Mouse (Mus musculus) testis, adult 2 months (tissue): ENCODE measurements around the gene Me3. TPM values are rescaled to one million over a fixed set of nuclear protein-coding genes. Genes with fewer than 3 reads are reported as not detected.
A peak's percentile ranks its signal among the peaks of the same experiment; 100 is the strongest.

Experiments
- H3K27ac ChIP-seq: fragments of 200-500 bp; 2 replicates; pipeline ENCODE4 v1.5.1; 2012; ENCODE audit warnings: low read depth, low read length; ENCODE audit not compliant: control insufficient read depth, insufficient read depth
- H3K27me3 ChIP-seq: fragments of 200-500 bp; 2 replicates; pipeline ENCODE4 v1.6.1; 2012; ENCODE audit warnings: mild to moderate bottlenecking, low read length, moderate library complexity; ENCODE audit not compliant: control insufficient read depth, insufficient read depth
- H3K36me3 ChIP-seq: fragments of 200-500 bp; 2 replicates; pipeline ENCODE4 v1.6.1; 2012; ENCODE audit warnings: mild to moderate bottlenecking, low read length; ENCODE audit not compliant: control insufficient read depth, insufficient read depth
- H3K4me1 ChIP-seq: fragments of 200-500 bp; 2 replicates; pipeline ENCODE4 v1.6.1; 2012; ENCODE audit warnings: low read length; ENCODE audit not compliant: control insufficient read depth, insufficient read depth
- H3K4me3 ChIP-seq: fragments of 200-500 bp; 2 replicates; pipeline ENCODE4 v1.5.1; 2012; ENCODE audit warnings: low read depth, mild to moderate bottlenecking, low read length, moderate library complexity, mixed read lengths; ENCODE audit not compliant: control insufficient read depth
- CTCF ChIP-seq: fragments of 200-500 bp; IDR thresholded peaks from 2 replicates; pipeline ENCODE4 v1.5.1; 2012; ENCODE audit warnings: low read depth, mild to moderate bottlenecking, inconsistent platforms, low read length, moderate library complexity; ENCODE audit not compliant: control insufficient read depth, insufficient read depth, insufficient replicate concordance
- POLR2A ChIP-seq: fragments of 200-500 bp; IDR thresholded peaks from 2 replicates; pipeline ENCODE4 v1.6.1; 2012; ENCODE audit warnings: low read depth, mild to moderate bottlenecking, inconsistent platforms, low read length, moderate library complexity; ENCODE audit not compliant: control insufficient read depth
- polyA plus RNA-seq: library from polyadenylated mRNA; depleted of rRNA; stranded (reverse); fragments of >200 nt; gene quantifications from 2 replicates; pipeline ENCODE4 v1.2.3, GENCODE M21; 2012

The Me3 gene
- polyA plus RNA-seq, 1 experiment = 17.0 TPM

DNA sequence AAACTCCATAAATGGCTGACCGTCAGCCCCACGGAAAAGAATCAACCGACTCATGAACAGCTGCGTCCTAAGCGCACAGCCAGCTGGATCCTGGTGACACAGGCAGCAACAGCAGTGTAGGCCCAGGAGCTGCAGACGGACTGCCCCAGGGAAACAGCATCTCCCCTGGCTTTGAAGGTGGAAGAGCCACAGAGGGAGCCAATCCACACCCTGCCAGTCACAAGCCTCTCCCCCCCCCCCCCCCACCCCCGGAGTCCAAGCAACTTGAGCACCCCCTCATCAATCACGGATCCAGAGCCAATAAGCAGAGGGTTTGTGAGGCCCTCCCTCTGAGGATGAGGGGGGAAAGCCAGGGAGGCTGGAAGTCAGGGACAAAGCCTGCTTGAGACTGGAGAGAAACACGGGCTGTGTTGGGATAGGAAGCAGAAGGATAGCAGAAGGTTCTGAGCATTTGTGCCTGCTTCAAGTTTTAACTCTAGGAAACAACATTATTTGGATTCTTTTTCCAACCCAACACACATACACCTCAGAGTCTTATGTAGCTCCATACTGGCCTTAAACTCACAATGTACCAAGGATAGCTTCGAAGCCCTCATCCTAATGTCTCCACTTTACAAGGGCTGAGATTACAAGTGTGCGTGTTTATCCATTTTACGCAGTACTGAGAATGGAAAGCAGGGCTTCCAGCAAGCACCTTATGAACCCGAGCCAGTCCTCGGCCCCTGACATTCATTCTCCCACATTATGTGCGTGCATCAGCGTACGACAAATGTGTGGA, 224.4 kb downstream of the Me3 start:
- Histone ChIP-seq H3K27ac (no peak overlapping the region), H3K27me3 (no peaks in the 10 kb centered on the region), H3K4me1 (no peaks in the 10 kb centered on the region), H3K4me3 (no peak overlapping the region), H3K36me3 (no peaks in the 10 kb centered on the region)
- TF ChIP-seq POLR2A (no peak), CTCF (no peak)

DNA sequence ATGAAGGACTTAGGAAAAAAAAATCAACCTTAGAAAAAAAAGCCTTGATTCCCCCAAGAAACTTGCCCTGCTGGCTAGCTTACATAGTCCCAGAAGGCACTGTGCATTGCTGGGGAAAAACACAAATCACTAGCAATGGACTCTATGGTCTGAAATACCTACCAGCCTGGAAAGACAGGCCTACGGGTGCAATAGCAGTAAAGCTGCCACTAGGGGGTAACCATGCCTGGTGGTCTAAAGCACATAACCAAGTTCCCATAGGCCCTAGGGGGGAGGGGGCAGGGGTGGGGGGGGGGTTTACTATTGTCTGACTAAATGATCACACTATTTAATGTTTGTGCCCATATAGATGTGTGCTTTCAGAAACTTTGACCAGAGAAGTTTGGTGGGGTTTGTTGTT, 232.6 kb downstream of the Me3 start:
- TF ChIP-seq POLR2A = no peak
- no peak for TF ChIP-seq CTCF
- Histone ChIP-seq H3K36me3 (no peaks in the 10 kb centered on the region), H3K27ac (no peak overlapping the region), H3K4me3 (no peak overlapping the region), H3K27me3 (no peaks in the 10 kb centered on the region), H3K4me1 (no peaks in the 10 kb centered on the region)

DNA sequence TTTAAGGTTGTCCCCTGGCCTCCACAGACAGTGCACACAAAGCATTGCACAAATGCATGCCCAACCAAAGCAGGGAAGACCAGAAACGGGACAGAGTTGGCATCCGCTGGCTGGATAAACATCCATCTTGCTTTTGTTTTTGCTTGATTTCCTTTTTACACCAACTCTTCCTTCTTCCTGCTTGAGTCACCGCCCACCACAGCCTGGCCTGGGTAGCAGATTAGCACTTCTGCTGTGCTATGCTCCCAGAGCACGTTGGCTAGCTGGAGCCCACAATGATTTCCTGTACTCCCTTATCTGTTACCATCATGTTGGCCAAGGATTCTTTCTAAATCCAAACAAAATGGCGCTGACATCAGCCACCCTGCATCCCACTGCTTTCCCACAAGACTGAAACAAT, 235.0 kb downstream of the Me3 start:
- Histone ChIP-seq H3K27ac (no peak overlapping the region), H3K4me1 (no peaks in the 10 kb centered on the region), H3K4me3 (no peak overlapping the region), H3K27me3 (no peaks in the 10 kb centered on the region), H3K36me3 (no peaks in the 10 kb centered on the region)
- no peak for TF ChIP-seq POLR2A

DNA sequence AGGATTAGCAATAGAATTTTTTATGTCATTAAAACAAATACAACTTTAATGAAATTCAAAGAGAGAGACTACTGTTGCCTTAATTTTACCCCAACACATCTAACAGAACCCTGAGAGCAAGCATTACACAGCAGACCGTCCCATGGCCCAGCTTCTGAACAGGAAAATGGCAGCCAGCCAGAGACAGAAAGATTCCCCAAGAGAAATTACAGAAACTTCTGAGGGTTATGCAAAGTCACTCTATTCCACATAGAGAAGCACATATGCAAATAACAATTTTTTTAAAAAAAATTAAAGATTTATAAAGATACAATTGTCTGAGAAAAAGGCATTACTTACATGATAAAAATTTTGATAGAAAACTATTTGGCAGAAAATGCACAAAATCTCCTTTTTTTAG, 247.5 kb downstream of the Me3 start:
- Histone ChIP-seq H3K4me3 (no peak overlapping the region), H3K27ac (no peak overlapping the region), H3K27me3 (no peaks in the 10 kb centered on the region), H3K36me3 (no peaks in the 10 kb centered on the region), H3K4me1 (no peaks in the 10 kb centered on the region)
- TF ChIP-seq CTCF = no peak
- TF ChIP-seq POLR2A = no peak

DNA sequence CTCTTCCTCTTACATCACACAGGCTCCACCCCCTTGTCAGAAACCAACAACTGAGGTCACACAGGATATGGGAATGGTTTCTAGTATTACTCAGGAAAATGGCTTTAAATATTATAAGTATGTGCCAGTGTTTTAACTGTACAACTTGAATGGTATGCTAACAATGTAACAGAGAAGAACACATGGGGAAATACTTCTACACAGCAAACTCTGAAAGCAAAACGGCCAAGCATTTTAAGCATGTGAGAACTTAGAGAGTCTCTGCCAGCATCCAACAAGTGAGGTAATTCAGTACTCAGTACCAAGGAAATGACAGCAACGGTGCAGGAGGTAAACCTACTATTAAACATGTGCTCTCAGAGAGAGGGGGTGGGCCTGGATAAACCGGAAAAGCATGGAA, 252.4 kb downstream of the Me3 start:
- H3K27ac ChIP-seq = no peak overlapping the region
- H3K4me1 ChIP-seq = no peaks in the 10 kb centered on the region
- no peaks in the 10 kb centered on the region for H3K36me3 ChIP-seq
- TF ChIP-seq CTCF = no peak
- TF ChIP-seq POLR2A = no peak
- H3K4me3 ChIP-seq = no peak overlapping the region
- H3K27me3 ChIP-seq = no peaks in the 10 kb centered on the region

DNA sequence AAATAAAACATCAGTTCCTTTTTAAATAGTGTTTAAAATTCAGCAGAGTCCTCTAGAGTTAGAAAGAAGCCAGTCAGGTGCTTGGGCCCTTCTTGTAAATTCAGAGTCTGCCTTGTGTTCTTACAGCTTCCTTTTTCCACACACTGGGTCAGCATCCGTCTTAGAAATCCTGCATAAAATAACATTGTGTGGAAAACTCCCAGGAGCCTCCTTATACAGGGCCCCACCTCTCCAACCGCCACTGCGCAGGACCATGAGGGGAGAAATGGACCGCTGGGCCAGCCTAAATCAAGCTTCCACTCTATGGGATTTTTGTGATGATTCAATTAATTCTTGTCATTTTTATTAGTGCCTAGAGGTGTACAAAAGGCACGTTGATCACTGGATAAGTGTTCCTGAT, 259.2 kb downstream of the Me3 start:
- H3K27ac ChIP-seq = no peak overlapping the region
- no peaks in the 10 kb centered on the region for H3K36me3 ChIP-seq
- H3K27me3 ChIP-seq = no peaks in the 10 kb centered on the region
- no peaks in the 10 kb centered on the region for H3K4me1 ChIP-seq
- TF ChIP-seq POLR2A (no peak), CTCF (no peak)
- peak overlapping the region; percentile 56 for H3K4me3 ChIP-seq

DNA sequence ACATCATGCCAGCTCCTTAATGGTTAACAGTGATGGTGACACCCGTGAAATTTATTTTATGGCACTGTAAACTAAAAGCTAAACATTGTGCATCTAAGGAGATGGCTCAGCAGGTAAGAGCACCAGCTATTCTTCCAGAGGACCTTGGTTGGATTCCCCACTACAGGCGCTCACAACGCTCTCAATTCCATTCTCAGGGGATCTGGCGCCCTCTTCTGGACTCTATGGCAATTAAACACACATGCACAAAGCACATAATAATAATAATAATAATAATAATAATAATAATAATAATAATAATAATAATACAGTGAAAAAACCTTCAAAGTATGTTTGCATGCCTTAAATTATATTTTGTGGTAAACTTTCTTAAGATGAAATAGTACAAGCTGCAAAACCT, 259.7 kb downstream of the Me3 start:
- H3K27me3 ChIP-seq = no peaks in the 10 kb centered on the region
- H3K36me3 ChIP-seq = no peaks in the 10 kb centered on the region
- TF ChIP-seq POLR2A (no peak), CTCF (no peak)
- H3K4me3 ChIP-seq = no peak overlapping the region
- H3K4me1 ChIP-seq = no peaks in the 10 kb centered on the region
- H3K27ac ChIP-seq = no peak overlapping the region
